Mouse (Mus musculus) G1E (cell line): ENCODE measurements at regions not wholly inside any gene's neighbourhood (a gene's known extent, or its start where the extent isn't known, plus 50 kb on each side); places are given as distances from the start of the nearest gene placed in this dataset.

Experiments used
- CTCF ChIP-seq: IDR thresholded peaks from 2 replicates; pipeline ENCODE4 v1.5.1; 2012; ENCODE audit warnings: low read depth, low read length, inconsistent platforms, mixed read lengths
- GATA1 ChIP-seq: IDR thresholded peaks from 2 replicates; pipeline ENCODE4 v1.6.1; 2012; ENCODE audit warnings: borderline replicate concordance, low read length, inconsistent platforms, mixed read lengths
- POLR2AphosphoS5 ChIP-seq: IDR thresholded peaks from 2 replicates; pipeline ENCODE4 v1.6.1; 2012; ENCODE audit warnings: low read depth, low read length, inconsistent platforms; ENCODE audit not compliant: insufficient replicate concordance
- TAL1 ChIP-seq: conservative IDR thresholded peaks from 2 replicates; pipeline ENCODE4 v1.6.1; 2012; ENCODE audit warnings: low read depth, low read length, inconsistent platforms, mixed read lengths

DNA sequence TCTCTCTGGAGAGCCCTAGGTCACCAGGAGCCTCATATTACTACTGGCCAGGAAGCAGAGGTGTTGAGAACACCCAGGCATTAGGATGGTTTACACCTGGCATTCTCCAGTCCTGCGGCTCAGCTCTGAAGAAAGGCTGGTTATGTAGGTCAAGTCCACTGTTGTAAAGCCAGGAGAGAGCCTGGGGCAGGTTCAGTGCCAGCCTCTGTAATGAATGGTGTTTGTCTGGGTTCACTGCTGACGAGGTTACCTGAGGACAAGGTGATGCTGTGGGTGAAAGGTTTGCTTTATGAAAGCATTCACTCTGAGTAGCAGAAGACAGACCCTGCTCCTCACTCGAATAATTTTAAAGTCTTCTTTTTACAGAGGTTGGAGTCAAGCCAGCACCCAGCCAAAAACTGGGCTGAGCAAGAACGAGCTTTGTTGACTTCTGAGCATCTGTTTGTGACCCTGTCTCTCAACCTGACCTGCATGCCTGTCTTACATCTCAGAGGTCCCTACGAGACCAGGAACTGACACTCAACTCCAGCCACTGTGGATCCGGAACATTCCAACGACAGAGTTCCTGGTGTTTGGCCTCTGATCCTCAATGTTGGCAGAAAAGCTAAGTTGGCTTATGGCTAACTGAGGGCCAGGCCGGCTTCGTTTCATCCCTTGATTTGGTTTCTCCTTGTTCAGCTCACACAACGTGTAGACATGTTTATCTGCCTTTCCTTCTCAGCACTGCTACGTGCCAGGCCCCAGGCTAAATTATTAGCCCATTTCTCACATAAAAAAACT, 327.0 kb downstream of the Zfp706 start:
- TF ChIP-seq CTCF (no peak), TAL1 (no peak), POLR2AphosphoS5 (no peak), GATA1 (no peak)
